Mouse (Mus musculus) forebrain, embryonic 14.5 days (tissue): ENCODE measurements at regions not wholly inside any gene's neighbourhood (a gene's known extent, or its start where the extent isn't known, plus 50 kb on each side); places are given as distances from the start of the nearest gene placed in this dataset.

ENCODE experiments used
- ATAC-seq: fragments of 200-750 bp; cut with Nextera tagmentation; 2 replicates; pipeline ENCODE4 v1.8.0; 2017; ENCODE audit warnings: mild to moderate bottlenecking, moderate library complexity
- DNase-seq: peaks from one replicate; pipeline ENCODE4 v3.0.0-alpha.2; 2015; ENCODE audit warnings: low spot score
- H3K27ac ChIP-seq: fragments of 300-500 bp; sonication (generic); 2 replicates; pipeline ENCODE4 v1.5.1; 2014; ENCODE audit warnings: low read depth, mild to moderate bottlenecking, control low read depth, low read length, moderate library complexity
- H3K27me3 ChIP-seq: fragments of 300-500 bp; sonication (generic); replicated peaks from 2 replicates; pipeline ENCODE4 v1.6.1; 2014; ENCODE audit warnings: low read length, control low read depth, mixed read lengths; ENCODE audit not compliant: control insufficient read depth, insufficient read depth
- H3K36me3 ChIP-seq: fragments of 300-500 bp; sonication (generic); 2 replicates; pipeline ENCODE4 v1.6.1; 2014; ENCODE audit warnings: low read length, control low read depth; ENCODE audit not compliant: control insufficient read depth, insufficient read depth
- H3K4me1 ChIP-seq: fragments of 300-500 bp; sonication (generic); 2 replicates; pipeline ENCODE4 v1.6.1; 2014; ENCODE audit warnings: antibody characterized with exemption, low read length, control low read depth; ENCODE audit not compliant: control insufficient read depth, insufficient read depth
- H3K4me2 ChIP-seq: fragments of 300-500 bp; sonication (generic); 2 replicates; pipeline ENCODE4 v1.6.1; 2014; ENCODE audit warnings: mild to moderate bottlenecking, control low read depth, low read length
- H3K4me3 ChIP-seq: fragments of 300-500 bp; sonication (generic); 2 replicates; pipeline ENCODE4 v1.5.1; 2014; ENCODE audit warnings: low read depth, low read length, control low read depth
- H3K9ac ChIP-seq: fragments of 300-500 bp; sonication (generic); 2 replicates; pipeline ENCODE4 v1.6.1; 2014; ENCODE audit warnings: mild to moderate bottlenecking, low read length, control low read depth, moderate library complexity
- H3K9me3 ChIP-seq: fragments of 300-500 bp; sonication (generic); replicated peaks from 2 replicates; pipeline ENCODE4 v1.6.1; 2016; ENCODE audit warnings: low read length, control low read depth, mixed read lengths; ENCODE audit not compliant: control insufficient read depth
- WGBS: fragments of 180-500 bp; shearing (Covaris S2); extraction: QIAGEN DNeasy Blood & Tissue Kit; methylation state at CpG from one replicate; pipeline ENCODE4 v1.1.7; 2014; 5-methylcytosine and 5-hydroxymethylcytosine counted together

GRCm38 (mm10) chr2:123103530-123103929, 338.5 kb downstream of the Sqor start:
- WGBS, result 57% methylated on average over 4 of the region's 4 CpGs
- no peak overlapping the region for H3K4me2 ChIP-seq
- no peak overlapping the region for H3K4me3 ChIP-seq
- no peak overlapping the region for H3K27ac ChIP-seq
- ATAC-seq, result no peak
- no peaks in the 10 kb centered on the region for H3K36me3 ChIP-seq
- no peaks in the 10 kb centered on the region for H3K4me1 ChIP-seq
- no peaks in the 10 kb centered on the region for H3K27me3 ChIP-seq
- DNase-seq, result no peak
- H3K9me3 ChIP-seq, result no peaks in the 10 kb centered on the region
- H3K9ac ChIP-seq, result no peak overlapping the region

- DNase-seq, result no peak
- WGBS, result 76% methylated on average over 2 of the region's 2 CpGs
- H3K4me2 ChIP-seq, result no peak overlapping the region
Measured at GRCm38 (mm10) chr2:123131496-123131895, 366.5 kb downstream of the Sqor start.

GRCm38 (mm10) chr2:123153170-123153569, 388.1 kb downstream of the Sqor start:
- Histone ChIP-seq H3K36me3 (no peaks in the 10 kb centered on the region), H3K9me3 (no peaks in the 10 kb centered on the region), H3K27me3 (no peaks in the 10 kb centered on the region), H3K27ac (no peak overlapping the region), H3K4me1 (no peaks in the 10 kb centered on the region), H3K4me3 (no peak overlapping the region), H3K4me2 (no peak overlapping the region), H3K9ac (no peak overlapping the region)
- DNase-seq (peak; percentile 15), ATAC-seq (no peak)

More at GRCm38 (mm10) chr2:123131496-123131895, 366.5 kb downstream of the Sqor start:
- no peak for ATAC-seq
- Histone ChIP-seq H3K4me3 (no peak overlapping the region), H3K27ac (no peak overlapping the region), H3K9ac (no peak overlapping the region), H3K27me3 (no peaks in the 10 kb centered on the region), H3K36me3 (no peaks in the 10 kb centered on the region), H3K4me1 (no peaks in the 10 kb centered on the region), H3K9me3 (no peaks in the 10 kb centered on the region)

GRCm38 (mm10) chr2:123165384-123165783, 400.3 kb downstream of the Sqor start:
- Histone ChIP-seq H3K4me1 (no peaks in the 10 kb centered on the region), H3K27ac (no peak overlapping the region), H3K4me3 (no peak overlapping the region), H3K4me2 (no peak overlapping the region), H3K27me3 (no peaks in the 10 kb centered on the region), H3K9ac (no peak overlapping the region), H3K36me3 (no peaks in the 10 kb centered on the region), H3K9me3 (no peaks in the 10 kb centered on the region)
- no peak for DNase-seq
- no peak for ATAC-seq

GRCm38 (mm10) chr2:123170611-123171010, 405.6 kb downstream of the Sqor start:
- Histone ChIP-seq H3K9me3 (no peaks in the 10 kb centered on the region), H3K27me3 (no peaks in the 10 kb centered on the region), H3K27ac (no peak overlapping the region), H3K4me3 (no peak overlapping the region), H3K4me1 (no peaks in the 10 kb centered on the region), H3K9ac (no peak overlapping the region), H3K4me2 (no peak overlapping the region), H3K36me3 (no peaks in the 10 kb centered on the region)
- no peak for ATAC-seq
- no peak for DNase-seq
- WGBS, result 97% methylated on average over 1 of the region's 1 CpGs

- DNase-seq (peak; percentile 12), ATAC-seq (no peak)
Measured at GRCm38 (mm10) chr2:123182208-123182607, 417.2 kb downstream of the Sqor start.

GRCm38 (mm10) chr2:123190795-123191582, 426.0 kb downstream of the Sqor start:
- DNase-seq (peak; percentile 41), ATAC-seq (peak; percentile 61; the same call in 1 of the 2 replicates)
- WGBS, result 67% methylated on average over 3 of the region's 3 CpGs
- Histone ChIP-seq H3K36me3 (no peaks in the 10 kb centered on the region), H3K9ac (no peak overlapping the region), H3K9me3 (no peaks in the 10 kb centered on the region), H3K27ac (no peak overlapping the region), H3K4me1 (no peaks in the 10 kb centered on the region), H3K27me3 (no peaks in the 10 kb centered on the region), H3K4me3 (no peak overlapping the region), H3K4me2 (no peak overlapping the region)

More at GRCm38 (mm10) chr2:123182208-123182607, 417.2 kb downstream of the Sqor start:
- Histone ChIP-seq H3K36me3 (no peaks in the 10 kb centered on the region), H3K27me3 (no peaks in the 10 kb centered on the region), H3K27ac (no peak overlapping the region), H3K9me3 (no peaks in the 10 kb centered on the region), H3K4me3 (no peak overlapping the region), H3K4me1 (no peaks in the 10 kb centered on the region), H3K9ac (no peak overlapping the region), H3K4me2 (no peak overlapping the region)

GRCm38 (mm10) chr2:123194533-123194932, 429.5 kb downstream of the Sqor start:
- DNase-seq, result peak; percentile 14
- H3K4me1 ChIP-seq, result no peaks in the 10 kb centered on the region
- no peaks in the 10 kb centered on the region for H3K36me3 ChIP-seq
- H3K4me3 ChIP-seq, result no peak overlapping the region
- H3K27me3 ChIP-seq, result no peaks in the 10 kb centered on the region
- no peaks in the 10 kb centered on the region for H3K9me3 ChIP-seq
- no peak overlapping the region for H3K4me2 ChIP-seq
- ATAC-seq, result no peak
- no peak overlapping the region for H3K9ac ChIP-seq
- WGBS, result 38% methylated on average over 1 of the region's 1 CpGs
- no peak overlapping the region for H3K27ac ChIP-seq
